Mouse (Mus musculus) CD4-positive, CD25-positive, alpha-beta regulatory T cell, adult 4 months (primary cell): ENCODE measurements around the gene Gm21992. TPM values are rescaled to one million over a fixed set of nuclear protein-coding genes. Genes with fewer than 3 reads are reported as not detected.
"Not testable (repeated sequence)": the region's sequence is repeated elsewhere in the genome, so short reads cannot be mapped to it uniquely, and the experiment has no call there.

Source experiments
- ATAC-seq: one replicate; pipeline ENCODE4 v1.8.0; 2017
- polyA plus RNA-seq, 2 experiments: library from polyadenylated mRNA; unstranded; fragments of 100-300 nt; shearing (Covaris generic); gene quantifications; one replicate each; pipeline ENCODE4 v1.2.1; 2017

Gm21992 gene
- polyA plus RNA-seq, 2 experiments from 2014 or later: 29.3 to 43.9 TPM

DNA sequence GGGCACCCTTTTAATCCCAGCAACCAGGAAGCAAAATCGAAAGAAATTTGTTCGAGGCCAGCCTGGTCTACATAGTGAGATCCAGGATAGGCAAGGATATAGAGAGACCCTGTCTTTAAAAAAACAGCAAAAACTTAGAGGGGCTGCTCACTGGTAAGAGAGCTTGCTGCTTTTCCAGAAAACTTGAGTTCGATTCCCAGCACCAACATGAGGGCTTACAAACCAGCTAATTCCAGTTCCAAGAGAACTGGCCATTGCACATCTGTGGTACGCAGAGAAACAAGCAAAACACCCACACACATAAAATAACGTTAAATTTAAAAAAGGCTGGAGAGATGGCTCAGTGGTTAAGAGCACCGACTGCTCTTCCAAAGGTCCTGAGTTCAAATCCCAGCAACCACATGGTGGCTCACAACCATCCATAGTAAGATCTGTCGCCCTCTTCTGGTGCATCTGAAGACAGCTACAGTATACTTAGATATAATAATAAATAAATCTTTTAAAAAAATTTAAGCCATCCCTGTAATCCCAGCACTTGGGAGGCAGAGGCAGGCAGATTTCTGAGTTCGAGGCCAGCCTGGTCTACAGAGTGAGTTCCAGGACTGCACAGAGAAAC, 1.0 kb upstream of the Gm21992 start:
- not testable (repeated sequence) for ATAC-seq

DNA sequence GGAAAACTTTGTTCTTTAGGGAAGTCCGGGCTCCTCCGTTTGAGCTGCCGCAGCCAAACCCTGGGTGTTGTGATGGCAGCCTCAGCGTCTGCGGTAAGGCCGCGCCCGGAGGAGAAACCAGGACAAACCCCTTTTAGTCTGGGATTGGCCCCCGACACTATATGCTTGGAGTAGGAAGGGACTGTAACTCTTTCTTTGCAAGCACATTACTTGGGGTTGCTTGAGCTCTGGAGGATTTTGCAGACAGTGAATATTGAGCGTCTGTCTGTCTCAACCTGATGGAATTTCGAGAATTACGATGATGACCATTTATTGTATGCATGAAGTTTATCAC, 464 bp upstream of the Gm21992 start:
- ATAC-seq: no peak

DNA sequence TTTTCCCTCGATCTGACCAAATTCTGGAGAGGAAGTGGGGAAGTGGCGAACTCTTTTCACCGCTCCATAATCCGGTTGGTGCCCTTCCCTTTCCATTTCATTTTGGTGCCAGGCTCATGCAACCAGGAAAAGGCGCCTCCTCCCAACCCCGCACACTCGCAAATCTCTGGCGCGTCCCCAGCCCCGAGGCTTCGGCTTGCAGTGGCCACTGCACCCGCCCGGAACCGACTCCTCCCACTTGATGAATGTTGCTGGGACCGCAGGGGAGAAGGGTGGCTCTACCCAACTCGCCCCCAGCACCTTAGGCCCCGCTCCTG, 708 bp downstream of the Gm21992 start:
- no peak for ATAC-seq

DNA sequence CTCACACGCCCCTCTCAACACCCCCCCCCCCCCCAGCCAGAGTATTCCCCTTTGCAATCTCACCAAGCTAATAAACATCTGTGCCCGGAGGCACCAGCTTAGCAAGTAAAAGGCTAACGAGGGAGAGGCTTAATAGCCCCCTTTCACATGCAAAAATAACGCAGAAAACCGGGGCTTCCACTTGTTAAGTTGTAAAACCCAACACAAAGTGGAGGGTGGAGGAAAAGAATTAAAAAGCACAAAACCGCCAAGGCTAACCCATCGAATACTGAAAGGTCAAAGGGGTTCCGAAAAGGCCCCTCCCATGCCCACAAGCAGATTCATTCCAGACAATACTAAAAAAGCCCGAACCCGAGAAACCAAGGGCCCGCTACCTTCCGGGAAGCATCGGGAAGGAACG, 1.1 kb downstream of the Gm21992 start:
- no peak for ATAC-seq

DNA sequence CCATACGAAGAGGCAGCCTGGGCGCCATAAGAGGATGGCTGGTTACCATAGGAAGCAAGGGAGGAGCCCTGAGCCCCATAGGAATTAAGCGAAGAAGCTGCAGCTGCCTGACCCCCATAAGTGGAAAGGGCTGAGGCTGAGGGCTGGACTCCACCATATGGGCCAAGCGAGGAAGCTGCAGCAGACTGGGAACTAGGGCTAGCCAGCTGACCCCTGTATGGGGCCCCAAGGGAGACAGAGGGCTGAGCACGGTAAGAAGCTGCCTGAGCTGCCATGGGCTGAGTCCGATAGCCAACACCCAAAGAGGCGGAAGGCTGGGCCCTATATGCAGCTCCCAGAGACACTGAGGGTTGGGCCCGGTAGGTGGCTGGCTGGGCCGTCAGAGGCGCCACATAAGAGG, 8.1 kb downstream of the Gm21992 start:
- ATAC-seq: no peak

DNA sequence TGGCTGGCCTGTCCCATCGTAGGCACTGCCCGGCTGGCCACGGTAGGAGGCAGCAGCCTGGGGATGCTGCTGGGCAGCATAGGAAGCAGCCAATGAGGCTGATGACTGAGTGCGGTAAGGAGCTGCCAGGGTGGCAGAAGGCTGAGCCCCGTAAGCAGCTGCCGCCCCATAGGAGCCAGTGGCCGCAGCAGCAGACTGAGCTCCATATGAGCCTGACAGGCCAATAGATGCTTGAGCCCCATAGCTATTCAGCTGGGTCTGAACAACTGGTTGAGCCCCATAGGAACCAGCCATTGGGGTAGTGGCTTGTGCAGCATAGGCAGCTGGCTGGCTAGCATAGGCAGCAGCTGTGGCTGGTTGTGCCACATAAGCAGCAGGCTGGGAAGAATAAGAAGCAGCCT, 8.7 kb downstream of the Gm21992 start:
- no peak for ATAC-seq

DNA sequence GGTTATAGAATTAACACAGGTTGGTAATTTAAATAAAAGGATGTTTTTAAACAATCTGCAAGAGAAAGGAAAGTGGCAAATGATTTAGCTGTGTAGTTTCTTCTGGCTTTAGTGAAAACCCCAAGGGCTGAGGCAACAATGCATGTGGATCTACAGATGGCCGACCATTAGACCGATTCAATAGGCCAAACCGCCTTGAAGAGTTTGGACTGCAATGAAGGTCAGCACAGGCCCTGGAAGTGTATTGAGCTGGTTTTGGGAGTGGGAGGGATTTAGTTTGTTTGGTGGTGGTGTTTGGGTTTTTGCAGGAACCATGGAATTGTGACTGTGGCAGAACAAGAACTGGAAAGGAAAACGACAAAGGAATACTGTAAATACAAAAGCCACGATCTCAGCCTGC, 12.3 kb downstream of the Gm21992 start:
- ATAC-seq: no peak

DNA sequence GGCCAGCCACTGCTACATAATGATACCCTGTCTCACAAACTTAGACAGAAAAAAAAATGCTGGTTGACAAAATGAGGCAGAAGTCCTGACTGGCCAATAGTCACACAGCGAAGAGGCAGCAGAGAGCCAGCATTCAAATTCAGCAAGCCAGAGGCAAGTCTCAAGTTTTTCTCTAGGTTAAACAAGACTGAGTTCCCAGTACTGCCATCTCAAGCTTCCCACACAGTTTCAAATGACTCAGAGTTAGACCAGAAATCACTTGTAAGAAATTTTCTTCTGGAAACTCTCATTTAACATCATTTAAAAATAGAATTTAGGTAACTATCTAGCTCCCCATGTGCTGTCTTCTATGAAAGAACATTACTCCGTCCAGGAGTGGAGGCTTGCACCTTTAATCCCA, 13.6 kb downstream of the Gm21992 start:
- no peak for ATAC-seq

DNA sequence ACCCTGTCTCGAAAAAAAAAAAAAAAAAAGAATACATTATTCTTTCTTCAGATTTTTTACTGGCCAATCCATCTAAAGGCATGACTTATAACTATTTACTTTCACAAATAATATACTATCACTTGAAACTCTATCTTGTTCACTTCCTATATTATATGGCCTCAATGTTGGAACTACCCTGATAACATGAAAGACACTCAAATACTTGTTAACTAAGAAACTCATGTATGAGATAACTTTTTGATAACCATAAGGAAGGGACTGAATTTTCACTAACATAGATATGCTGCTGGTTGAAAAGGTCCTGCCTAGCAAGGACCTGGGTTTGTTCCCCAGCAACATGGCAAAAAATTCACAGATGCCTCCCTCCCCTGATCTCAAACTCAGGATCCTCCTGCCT, 15.5 kb downstream of the Gm21992 start:
- ATAC-seq: no peak

DNA sequence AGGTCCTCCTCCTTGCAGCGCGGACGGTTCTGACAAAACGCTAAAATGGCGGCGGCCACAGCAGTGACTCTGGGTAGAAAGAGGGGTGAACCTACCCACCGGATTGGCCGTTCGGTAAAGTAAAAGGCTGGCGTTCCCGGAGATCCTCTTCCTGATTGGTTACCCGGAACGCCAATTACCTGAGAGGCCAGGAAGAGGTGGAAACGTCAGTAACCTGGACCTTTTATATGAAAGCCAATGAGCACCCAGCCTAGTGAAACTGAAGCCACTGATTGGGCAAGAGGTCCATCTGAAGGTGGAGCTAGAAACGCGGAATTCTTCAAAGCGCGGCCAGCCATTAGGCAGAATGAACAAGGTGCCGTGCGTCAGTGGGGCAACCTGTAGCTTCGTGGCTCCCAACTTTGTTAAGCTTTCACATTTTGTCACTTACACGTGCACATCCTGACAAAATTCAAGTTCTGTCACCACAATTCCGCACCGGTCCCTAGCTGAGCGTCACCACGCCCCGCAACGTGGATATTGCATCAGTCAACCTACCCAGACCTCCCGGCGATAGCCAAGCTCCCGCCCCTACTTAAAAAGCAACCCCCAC, 17.5 kb downstream of the Gm21992 start, which contains the start of gene Rbm4:
Gene Rbm4, minus strand, starts transcription at position 71 of the 592 bp plus-strand sequence.
- ATAC-seq: peak; percentile 98

DNA sequence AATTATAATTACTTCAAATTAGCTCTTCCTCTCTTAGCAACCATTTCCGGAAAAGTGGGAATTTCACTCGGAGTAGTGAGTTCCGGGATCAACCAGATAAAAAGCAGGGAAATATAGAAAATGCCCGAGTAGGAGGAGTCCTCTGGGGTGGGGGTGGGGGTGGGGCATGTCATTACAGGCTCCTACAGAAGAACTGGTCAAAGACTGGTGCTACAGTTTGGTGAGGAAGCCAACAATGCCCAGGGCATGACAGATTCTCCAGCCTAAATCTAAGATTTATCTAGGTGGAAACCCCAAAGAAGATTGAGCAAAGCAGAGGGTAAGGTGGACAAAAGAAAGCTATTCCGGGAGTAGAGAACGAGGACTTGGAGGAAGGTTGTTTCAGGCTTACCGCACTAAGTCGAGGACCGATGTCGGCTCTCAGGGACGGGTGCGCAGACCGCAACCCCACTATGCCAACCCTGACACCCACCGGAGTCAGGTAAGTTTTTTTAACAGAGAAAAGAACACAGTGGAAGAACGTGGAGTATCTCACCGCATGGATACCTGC, 18.1 kb downstream of the Gm21992 start:
- no peak for ATAC-seq

DNA sequence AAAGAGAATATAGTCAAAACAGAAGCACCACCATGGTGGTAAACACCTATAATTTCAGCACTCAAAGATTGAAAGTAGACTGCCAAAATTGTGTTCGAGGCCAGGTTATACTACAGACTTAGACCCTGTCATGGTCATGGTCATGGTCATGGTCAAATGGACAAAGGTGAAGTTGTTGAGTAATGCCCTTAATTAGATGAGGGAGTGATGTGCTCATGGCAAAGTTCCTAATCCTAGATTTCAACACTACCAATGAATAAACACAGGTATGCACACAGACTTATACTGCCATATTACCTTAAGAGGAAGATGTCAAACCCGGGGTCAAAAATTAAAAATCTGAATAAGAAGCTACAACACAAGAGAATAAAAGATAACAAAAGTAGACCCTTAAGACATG, 25.1 kb downstream of the Gm21992 start:
- no peak for ATAC-seq

DNA sequence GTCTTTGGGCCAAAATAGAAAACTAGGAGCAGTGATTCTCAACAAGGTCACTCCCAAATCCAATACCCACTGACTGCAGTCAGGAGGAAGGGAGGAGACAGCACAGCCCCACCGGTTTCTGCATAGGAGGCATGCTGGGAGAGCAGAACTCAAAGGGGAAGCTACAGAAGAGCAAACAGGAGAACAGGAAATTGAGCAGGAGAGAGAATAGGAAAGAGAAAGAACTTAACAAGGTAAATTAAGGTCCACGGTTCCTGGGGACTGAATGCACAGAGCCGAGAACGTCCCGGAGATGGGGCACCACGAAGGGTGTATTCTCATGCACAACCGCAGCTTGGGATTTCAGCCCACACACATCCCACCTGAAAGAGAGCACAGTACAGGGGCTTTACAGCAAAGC, 26.2 kb downstream of the Gm21992 start:
- ATAC-seq: no peak

DNA sequence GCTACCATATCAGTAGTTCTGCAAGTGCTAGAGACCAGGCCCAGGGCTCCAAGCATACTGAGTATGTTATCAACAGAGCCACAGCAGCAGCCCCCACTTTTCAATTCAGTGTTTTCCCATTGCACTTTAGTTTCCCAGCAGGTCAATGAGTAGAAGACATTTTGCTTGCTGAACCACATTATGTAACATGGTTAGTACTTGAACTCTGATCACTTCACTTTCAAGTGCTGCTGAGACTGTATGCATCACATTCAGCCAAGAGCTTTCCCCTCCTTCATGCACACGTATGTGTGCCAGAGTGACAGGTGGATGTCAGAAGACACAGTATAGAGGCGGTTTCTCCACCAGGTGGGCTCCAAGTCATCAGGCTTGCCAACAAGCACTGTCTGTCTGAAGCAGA, 28.5 kb downstream of the Gm21992 start:
- ATAC-seq: no peak

DNA sequence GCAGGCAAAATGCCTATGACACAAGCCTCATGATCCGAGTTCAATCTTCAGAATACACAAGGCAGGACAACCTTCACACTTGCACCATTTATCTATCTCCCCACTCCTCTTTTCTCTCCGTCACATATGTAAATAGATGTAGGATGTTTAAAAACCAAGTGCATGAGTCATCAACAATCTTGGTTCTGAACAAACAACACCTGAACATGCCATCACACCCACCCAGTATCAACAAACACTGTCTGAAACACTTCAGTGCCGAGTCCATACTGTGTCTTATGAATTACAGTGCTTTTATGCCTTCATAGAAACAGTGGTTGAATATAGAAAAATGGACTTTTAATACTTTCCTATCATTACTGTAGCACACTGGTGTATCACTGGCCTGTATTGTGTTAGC, 38.6 kb downstream of the Gm21992 start:
- ATAC-seq: no peak

DNA sequence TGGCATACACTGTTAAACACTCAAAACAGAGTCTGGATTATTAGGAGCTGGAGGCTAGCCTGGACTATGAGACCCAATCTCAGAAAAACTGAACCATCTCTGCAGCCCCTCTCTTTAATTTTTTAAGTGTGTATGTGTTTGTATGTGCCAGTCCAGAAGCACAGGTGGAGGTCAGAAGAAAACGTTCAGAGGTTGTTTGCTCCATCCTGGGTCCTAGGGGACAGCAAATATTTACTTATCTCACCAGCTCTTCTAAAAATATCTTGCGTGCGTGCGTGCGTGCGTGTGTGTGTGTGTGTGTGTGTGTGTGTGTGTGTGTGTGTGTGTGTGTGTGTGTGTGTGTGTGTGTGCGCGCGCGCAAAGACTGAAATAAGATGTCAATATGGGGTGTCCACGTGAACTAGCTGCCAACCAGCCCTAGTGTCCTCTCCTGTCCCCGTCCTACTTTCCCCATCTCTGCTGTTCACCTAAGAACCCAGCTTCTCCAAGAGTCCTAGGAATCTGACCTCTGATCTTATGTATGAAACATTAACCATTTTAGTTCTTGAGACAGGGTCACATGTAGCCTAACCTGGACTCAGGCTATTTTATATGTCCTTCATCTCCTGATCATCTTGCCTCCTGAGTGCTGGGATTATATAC, 43.8 kb downstream of the Gm21992 start:
- no peak for ATAC-seq

DNA sequence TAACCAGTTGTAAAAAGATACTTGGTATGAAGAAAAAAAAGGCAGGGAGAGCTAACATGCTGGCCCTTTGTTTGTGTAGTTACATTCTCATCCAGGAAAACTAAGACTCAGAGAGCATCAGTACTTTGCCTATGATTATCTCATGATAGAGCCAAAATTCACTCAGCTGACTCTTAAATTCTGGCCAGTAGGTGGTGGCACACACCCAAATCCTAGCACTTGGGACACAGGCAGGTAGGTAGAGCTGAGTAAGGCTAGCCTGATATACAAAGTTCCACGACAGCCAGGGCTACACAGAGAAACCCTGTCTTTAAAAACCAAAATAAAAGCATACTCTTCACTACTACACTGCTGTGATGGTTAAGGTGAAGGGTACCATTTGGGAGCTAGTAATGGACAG, 48.5 kb downstream of the Gm21992 start:
- peak; percentile 32 for ATAC-seq

DNA sequence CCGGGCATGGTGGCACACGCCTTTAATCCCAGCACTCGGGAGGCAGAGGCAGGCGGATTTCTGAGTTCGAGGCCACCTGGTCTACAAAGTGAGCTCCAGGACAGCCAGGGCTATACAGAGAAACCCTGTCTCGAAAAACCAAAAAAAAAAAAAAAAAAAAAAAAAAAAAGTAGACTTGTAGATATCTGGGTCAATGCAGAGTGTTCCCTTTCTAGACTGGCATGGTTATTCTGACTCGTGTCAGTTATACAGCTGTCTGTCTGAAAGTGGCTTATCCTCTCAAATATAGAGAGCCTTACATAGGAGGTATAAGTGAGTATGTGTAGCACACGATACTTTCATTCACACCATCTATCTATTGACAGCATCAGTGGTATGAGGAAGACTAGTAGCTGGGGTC, 50.9 kb downstream of the Gm21992 start:
- not testable (repeated sequence) for ATAC-seq

DNA sequence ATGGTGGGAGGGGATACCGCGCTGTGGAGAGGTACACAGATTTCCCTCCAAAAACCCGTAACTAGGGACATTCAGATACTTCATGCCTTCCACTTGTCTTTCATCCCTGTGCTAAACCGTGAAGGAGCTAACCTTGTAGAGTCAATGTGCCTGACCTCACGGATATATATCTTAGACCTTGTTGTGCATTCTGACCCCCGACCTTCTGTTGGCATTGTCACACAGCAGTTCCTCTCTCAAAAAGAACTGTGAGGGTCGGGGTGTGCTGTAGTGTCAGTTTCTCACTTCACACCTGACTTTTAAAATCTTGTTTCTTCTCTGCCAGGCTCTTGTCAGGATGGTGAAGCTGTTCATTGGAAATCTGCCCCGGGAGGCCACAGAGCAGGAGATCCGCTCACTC, 54.5 kb downstream of the Gm21992 start:
- ATAC-seq: no peak

DNA sequence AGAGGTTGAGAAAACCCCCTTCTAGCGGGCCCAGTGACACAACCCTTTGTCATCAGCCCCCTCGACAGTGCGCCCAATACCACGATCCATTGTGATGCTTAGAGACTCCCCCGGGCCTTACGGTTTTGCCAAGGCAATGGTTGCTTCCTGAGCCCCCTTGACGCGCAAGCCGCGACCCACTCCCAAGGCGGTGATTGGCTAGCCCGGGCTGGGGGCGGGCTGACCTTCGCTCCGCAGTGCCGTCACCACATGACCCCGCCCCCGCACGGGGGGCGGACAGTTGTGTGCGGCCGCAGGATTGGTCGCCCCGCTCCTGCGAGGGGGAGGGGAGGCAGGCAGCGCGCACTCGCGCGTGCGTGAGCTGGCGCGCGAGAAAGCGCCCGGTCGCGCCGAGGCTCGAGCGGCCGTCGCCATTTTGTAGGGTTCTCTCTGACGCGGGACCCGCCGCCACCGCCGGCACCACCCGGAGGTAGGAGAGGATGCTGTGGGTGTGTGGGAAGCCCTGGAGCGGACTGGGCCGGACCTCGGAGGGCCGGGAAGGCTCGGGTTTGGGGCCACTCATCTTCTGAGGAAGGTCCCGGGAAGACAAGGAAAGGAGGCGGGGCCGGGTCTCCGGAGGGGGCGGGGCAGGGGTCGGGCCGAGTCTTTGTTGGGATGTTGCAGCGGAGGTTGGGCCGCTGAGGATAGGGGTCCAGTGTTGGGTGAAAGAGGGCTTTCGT, 55.1 kb downstream of the Gm21992 start, which contains the start of gene Rbm4b:
Gene Rbm4b, plus strand, starts transcription at position 305 of the 719 bp plus-strand sequence.
- ATAC-seq: peak; percentile 88

DNA sequence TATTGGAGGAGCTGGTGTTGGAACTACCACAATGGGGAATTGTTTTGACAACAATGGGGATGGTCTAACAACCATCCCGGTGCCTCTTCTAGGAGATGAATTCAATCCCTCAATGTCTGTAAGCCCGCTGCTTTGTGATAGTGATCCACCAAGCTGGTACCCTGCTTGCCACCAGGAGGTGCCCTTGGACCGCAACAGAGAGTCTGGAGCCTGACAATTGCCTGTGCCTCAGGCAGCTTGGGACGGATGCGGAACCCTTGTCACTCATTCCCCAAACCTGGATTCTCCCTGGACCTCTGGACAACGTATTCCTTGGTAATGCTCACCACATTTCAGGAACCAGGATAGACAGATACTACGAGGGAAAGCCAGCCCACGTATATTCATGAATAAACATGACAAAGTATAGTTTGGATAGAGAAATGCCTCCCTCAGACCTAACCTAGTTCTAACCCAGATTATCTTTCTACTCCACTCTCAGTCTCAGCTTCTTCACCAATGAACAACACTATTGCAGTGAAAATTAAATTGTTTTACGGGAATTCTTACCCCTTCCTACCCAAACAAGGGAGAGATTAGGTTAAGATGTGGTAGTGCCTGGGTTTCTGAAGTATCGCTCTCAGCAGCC, 55.7 kb downstream of the Gm21992 start:
- ATAC-seq: peak; percentile 74

DNA sequence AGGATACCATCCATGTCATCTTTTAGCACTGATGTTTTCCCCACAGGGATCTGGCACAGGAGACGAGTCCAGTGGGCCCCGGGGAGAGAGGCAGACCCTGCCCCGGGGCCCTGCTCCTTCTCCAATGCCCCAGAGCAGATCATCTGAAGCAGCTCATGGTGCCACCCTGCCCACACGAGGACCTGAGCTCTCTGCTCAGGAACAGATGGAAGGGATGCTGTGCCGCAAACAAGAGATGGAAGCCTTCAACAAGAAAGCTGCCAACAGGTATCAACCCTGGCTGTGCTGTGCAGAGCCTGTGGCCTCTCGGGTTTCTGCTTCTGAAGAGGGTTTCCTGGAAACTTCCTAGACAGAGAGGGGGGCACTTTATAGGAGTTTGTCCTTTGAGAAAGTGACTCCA, 61.4 kb downstream of the Gm21992 start:
- ATAC-seq: no peak

DNA sequence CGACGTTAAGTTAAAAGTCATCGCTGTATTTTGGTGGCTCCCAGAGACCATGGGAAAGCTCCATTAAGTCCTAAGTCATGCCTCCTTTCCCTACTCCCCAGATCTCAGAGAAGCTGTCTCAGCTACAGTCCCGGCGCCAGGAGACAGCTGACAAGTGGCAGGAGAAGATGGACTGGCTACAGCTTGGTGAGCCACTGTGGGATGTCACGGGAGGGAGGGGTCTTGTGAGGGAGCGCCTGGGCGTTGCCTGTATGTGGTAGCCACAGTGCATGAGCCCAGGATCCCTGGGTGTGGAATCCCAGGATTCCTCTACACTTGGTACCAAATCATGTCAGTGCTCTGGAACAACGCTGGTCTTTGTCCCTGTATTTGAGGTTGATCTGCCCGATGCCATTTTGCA, 62.9 kb downstream of the Gm21992 start:
- ATAC-seq: no peak
